Comparison of ENCODE assay signal across 9 mouse cellular contexts in the genomic region with DNA sequence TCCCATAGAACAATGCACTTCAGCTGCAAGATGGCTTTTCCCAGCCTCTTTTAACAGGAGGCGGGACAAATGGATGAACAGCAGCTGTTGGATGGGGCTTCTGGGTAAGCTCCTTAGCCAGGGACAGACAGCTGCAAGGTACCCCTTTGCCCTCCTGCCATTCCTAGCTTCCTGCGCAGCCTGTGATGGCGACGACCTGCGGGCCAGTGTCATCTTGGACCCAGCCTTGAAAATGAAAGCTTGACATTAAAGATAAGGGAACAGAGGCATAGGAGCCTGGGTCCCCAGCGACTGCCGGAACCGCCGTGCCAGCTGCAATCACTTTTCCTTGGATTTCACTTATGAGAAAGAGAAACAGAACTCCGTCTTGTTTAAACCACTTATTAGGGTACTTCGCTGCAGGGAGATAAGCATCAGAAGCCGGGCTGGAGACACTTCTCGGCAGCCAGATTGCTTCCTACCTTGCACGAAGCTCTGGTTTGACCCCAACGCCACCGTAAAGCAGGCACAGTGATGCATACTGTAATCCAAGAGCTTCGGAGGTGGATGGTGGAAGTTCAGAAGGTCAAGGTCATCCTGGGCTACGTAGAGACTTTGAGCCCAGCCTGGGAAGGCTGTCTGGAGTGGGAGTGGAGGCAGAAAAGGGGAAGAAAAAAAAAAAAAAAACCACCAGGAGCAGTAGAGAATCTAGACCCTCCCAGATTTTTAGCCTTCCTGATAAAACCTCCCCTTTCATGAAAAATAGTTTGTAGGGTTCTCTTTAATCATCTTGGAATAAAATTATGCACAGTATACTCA. TPM values are rescaled to one million over a fixed set of nuclear protein-coding genes. Genes with fewer than 3 reads are reported as not detected.
DNase-seq lines count a peak whose midpoint lies in the region; ATAC-seq and TF ChIP-seq lines count a peak whose summit lies in the region.
"Had no signal": no experiment of that assay in that cellular context is flagged by ENCODE, and none has a peak within 500 bp of the region (broad histone marks: within the 10 kb centered on the region; RNA-seq: fewer than 3 reads in every experiment).

No protein-coding gene starts in this region.

- H3K4me3 ChIP-seq in forebrain, embryonic 10.5 days: no peak overlapping the region
- H3K4me3 ChIP-seq in forebrain, embryonic 15.5 days: no peak overlapping the region
- peak overlapping the region; percentile 51 for H3K4me3 ChIP-seq in E14TG2a.4 (replicated peaks; ENCODE audit: low read length)
- H3K4me3 ChIP-seq in forebrain, embryonic 14.5 days (ENCODE audit: low read depth, low read length): no peak overlapping the region
- H3K4me3 ChIP-seq in limb, embryonic 14.5 days (replicated peaks; ENCODE audit: low read length): peak overlapping the region; percentile 14; the same call in 1 of the 2 replicates

- H3K9me3 ChIP-seq in forebrain, embryonic 10.5 days: no peaks in the 10 kb centered on the region
- no peaks in the 10 kb centered on the region for H3K9me3 ChIP-seq in forebrain, embryonic 15.5 days
- no peaks in the 10 kb centered on the region for H3K9me3 ChIP-seq in E14TG2a.4 (ENCODE audit: low read length)
- H3K9me3 ChIP-seq in forebrain, embryonic 14.5 days (replicated peaks; ENCODE audit: control insufficient read depth, low read length): no peaks in the 10 kb centered on the region
- no peaks in the 10 kb centered on the region for H3K9me3 ChIP-seq in limb, embryonic 14.5 days (ENCODE audit: control insufficient read depth, low read length)

- TF ChIP-seq POLR2A in limb, embryonic 14.5 days (IDR thresholded peaks at IDR 0.05; ENCODE audit: borderline replicate concordance, extremely low read depth, insufficient read depth, insufficient read length): no peak

- H3K27me3 ChIP-seq in forebrain, embryonic 10.5 days (ENCODE audit: poor library complexity, severe bottlenecking): no peaks in the 10 kb centered on the region
- H3K27me3 ChIP-seq in forebrain, embryonic 15.5 days: no peaks in the 10 kb centered on the region
- peaks cover 8% of the 10 kb centered on the region; the same call in 1 of the 2 replicates for H3K27me3 ChIP-seq in E14TG2a.4 (ENCODE audit: insufficient read depth, low read length)
- no peaks in the 10 kb centered on the region for H3K27me3 ChIP-seq in forebrain, embryonic 14.5 days (replicated peaks; ENCODE audit: control insufficient read depth, insufficient read depth, low read length)
- H3K27me3 ChIP-seq in limb, embryonic 14.5 days (ENCODE audit: control insufficient read depth, insufficient read depth, low read length): no peaks in the 10 kb centered on the region

- TF ChIP-seq CTCF in E14TG2a.4 (conservative IDR thresholded peaks at IDR 0.05; ENCODE audit: low read length): no peak

- H3K9ac ChIP-seq in forebrain, embryonic 15.5 days (replicated peaks): no peak overlapping the region
- H3K9ac ChIP-seq in forebrain, embryonic 14.5 days (ENCODE audit: low read length): no peak overlapping the region
- no peak overlapping the region; the same call in 1 of the 2 replicates for H3K9ac ChIP-seq in limb, embryonic 14.5 days (ENCODE audit: low read depth, low read length, severe bottlenecking)

- H3K27ac ChIP-seq in forebrain, embryonic 10.5 days: peak overlapping the region; percentile 12
- no peak overlapping the region for H3K27ac ChIP-seq in forebrain, embryonic 15.5 days (replicated peaks)
- H3K27ac ChIP-seq in forebrain, embryonic 14.5 days (ENCODE audit: low read depth, low read length): no peak overlapping the region
- H3K27ac ChIP-seq in limb, embryonic 14.5 days (replicated peaks; ENCODE audit: low read depth, low read length): no peak overlapping the region

- ATAC-seq in forebrain, embryonic 15.5 days (replicated peaks): no peak
- ATAC-seq in forebrain, embryonic 14.5 days: peak; percentile 7; the same call in 1 of the 2 replicates
- peak; percentile 70 for ATAC-seq in limb, embryonic 14.5 days (ENCODE audit: low FRiP score, low read depth)
- no peak for ATAC-seq in monocyte, adult 5-6 weeks (replicated peaks; ENCODE audit: insufficient number of reproducible peaks, low FRiP score, low TSS enrichment, poor library complexity, severe bottlenecking)

- 75% methylated on average over 18 of the region's 18 CpGs for WGBS in forebrain, embryonic 10.5 days
- WGBS in forebrain, embryonic 15.5 days: 79% methylated on average over 18 of the region's 18 CpGs
- WGBS in forebrain, embryonic 14.5 days: 84% methylated on average over 18 of the region's 18 CpGs
- 39% methylated on average over 18 of the region's 18 CpGs for WGBS in limb, embryonic 14.5 days

- no peak overlapping the region for H3K4me2 ChIP-seq in forebrain, embryonic 15.5 days (replicated peaks)
- H3K4me2 ChIP-seq in forebrain, embryonic 14.5 days (ENCODE audit: low read length): no peak overlapping the region
- peak overlapping the region; percentile 36 for H3K4me2 ChIP-seq in limb, embryonic 14.5 days (replicated peaks; ENCODE audit: low read depth, low read length, severe bottlenecking)

- no peak for DNase-seq in forebrain, embryonic 10.5 days (ENCODE audit: extremely low spot score, low spot score)
- peak; percentile 29 for DNase-seq in forebrain, embryonic 14.5 days (ENCODE audit: low spot score)
- DNase-seq in limb, embryonic 14.5 days (ENCODE audit: low spot score): peak; percentile 39
- no peak for DNase-seq in ovary, adult 18-20 months (ENCODE audit: low spot score)
- no peak for DNase-seq in left cerebral cortex, adult 11 months (ENCODE audit: low spot score)
- DNase-seq: cerebellum, adult 11 months had no signal

- peaks cover 31% of the 10 kb centered on the region for H3K4me1 ChIP-seq in forebrain, embryonic 10.5 days
- 0 out of 2 replicates have a peak, but pooled peaks cover 5% of the 10 kb centered on the region for H3K4me1 ChIP-seq in forebrain, embryonic 15.5 days
- H3K4me1 ChIP-seq in E14TG2a.4 (replicated peaks; ENCODE audit: low read depth, low read length): peaks cover 33% of the 10 kb centered on the region
- no peaks in the 10 kb centered on the region for H3K4me1 ChIP-seq in forebrain, embryonic 14.5 days (ENCODE audit: control insufficient read depth, insufficient read depth, low read length)
- peaks cover 6% of the 10 kb centered on the region; the same call in 1 of the 2 replicates for H3K4me1 ChIP-seq in limb, embryonic 14.5 days (ENCODE audit: control insufficient read depth, insufficient read depth, low read length)

- H3K36me3 ChIP-seq in forebrain, embryonic 10.5 days (replicated peaks): no peaks in the 10 kb centered on the region
- H3K36me3 ChIP-seq in forebrain, embryonic 15.5 days: no peaks in the 10 kb centered on the region
- H3K36me3 ChIP-seq in E14TG2a.4 (ENCODE audit: insufficient read depth, low read length): no peaks in the 10 kb centered on the region
- no peaks in the 10 kb centered on the region for H3K36me3 ChIP-seq in forebrain, embryonic 14.5 days (ENCODE audit: control insufficient read depth, insufficient read depth, low read length)
- no peaks in the 10 kb centered on the region for H3K36me3 ChIP-seq in limb, embryonic 14.5 days (ENCODE audit: control insufficient read depth, insufficient read depth, low read length)

RNA-seq across cellular contexts. Expression of a gene that starts 38.1 kb away (rescaled TPM):
- polyA plus RNA-seq in forebrain, embryonic 10.5 days (2016; fragmentation: Nextera tagmentation; extraction: Ambion mirVana): 102 and 109 TPM in 2 replicates
- 24.7 and 25.6 TPM in 2 replicates for polyA plus RNA-seq in forebrain, embryonic 15.5 days (2015; fragmentation: Nextera tagmentation; extraction: Ambion mirVana)
- polyA plus RNA-seq in forebrain, embryonic 14.5 days (2014; fragmentation: Nextera tagmentation; extraction: Ambion mirVana): 18.3 and 20.8 TPM in 2 replicates
- 19.9 and 26.6 TPM in 2 replicates for polyA plus RNA-seq in limb, embryonic 14.5 days (2012; rRNA removed)
- 28.4 and 29.2 TPM in 2 replicates for polyA plus RNA-seq in limb, embryonic 14.5 days (2014; fragmentation: Nextera tagmentation; extraction: Ambion mirVana)
- total RNA-seq in monocyte, adult 5-6 weeks (2017): not detected in 3 replicates

RNA-seq across cellular contexts. Expression of a gene that starts 54.2 kb away (rescaled TPM):
- 60.4 and 61.8 TPM in 2 replicates for polyA plus RNA-seq in forebrain, embryonic 10.5 days (2016; fragmentation: Nextera tagmentation; extraction: Ambion mirVana)
- polyA plus RNA-seq in forebrain, embryonic 15.5 days (2015; fragmentation: Nextera tagmentation; extraction: Ambion mirVana): 68.4 and 75.1 TPM in 2 replicates
- 66.8 and 71.5 TPM in 2 replicates for polyA plus RNA-seq in forebrain, embryonic 14.5 days (2014; fragmentation: Nextera tagmentation; extraction: Ambion mirVana)
- 127 and 139 TPM in 2 replicates for polyA plus RNA-seq in limb, embryonic 14.5 days (2012; rRNA removed)
- 89.4 and 107 TPM in 2 replicates for polyA plus RNA-seq in limb, embryonic 14.5 days (2014; fragmentation: Nextera tagmentation; extraction: Ambion mirVana)
- total RNA-seq in monocyte, adult 5-6 weeks (2017): 80.7 to 89.0 TPM (median 86.6 TPM) in 3 replicates

Comparison
In these comparisons a context has a peak if more than half of its experiments do, and no peak if none do; other contexts are left out.
1. DNase-seq: peak in forebrain, embryonic 14.5 days (single experiment) and limb, embryonic 14.5 days (single experiment); none in forebrain, embryonic 10.5 days (single experiment), ovary, adult 18-20 months (single experiment) and left cerebral cortex, adult 11 months (single experiment).
2. ATAC-seq: peak in forebrain, embryonic 14.5 days (single experiment) and limb, embryonic 14.5 days (single experiment); none in forebrain, embryonic 15.5 days (single experiment) and monocyte, adult 5-6 weeks (single experiment).
3. H3K4me3 ChIP-seq: peak in E14TG2a.4 (single experiment) and limb, embryonic 14.5 days (single experiment); none in forebrain, embryonic 10.5 days (single experiment), forebrain, embryonic 15.5 days (single experiment) and forebrain, embryonic 14.5 days (single experiment).